Mouse (Mus musculus) stomach, postnatal 0 days (tissue): Measurements from ENCODE around the gene Ank3.

Source experiments
- CTCF ChIP-seq: IDR thresholded peaks from 2 replicates; pipeline ENCODE4 v1.5.1; 2016; ENCODE audit warnings: antibody characterized with exemption, low read depth, mild to moderate bottlenecking, moderate library complexity
- EP300 ChIP-seq: optimal IDR thresholded peaks from 2 replicates; pipeline ENCODE3; 2016; ENCODE audit warnings: antibody characterized with exemption

DNA sequence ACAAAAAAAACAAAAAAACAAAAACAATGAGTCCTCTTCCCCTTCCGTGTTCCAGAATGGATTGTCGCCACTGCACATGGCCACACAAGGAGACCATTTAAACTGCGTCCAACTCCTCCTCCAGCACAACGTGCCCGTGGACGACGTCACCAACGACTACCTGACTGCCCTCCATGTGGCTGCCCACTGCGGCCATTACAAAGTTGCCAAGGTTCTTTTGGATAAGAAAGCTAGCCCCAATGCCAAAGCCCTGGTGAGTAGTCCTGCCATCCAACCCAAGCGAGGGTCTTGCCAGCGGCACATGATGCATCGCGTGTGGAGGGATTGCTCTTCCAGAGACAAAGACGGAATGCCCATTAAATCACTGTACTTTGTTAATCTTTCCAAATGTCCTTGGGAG is 472.4 kb downstream of the Ank3 start:
- TF ChIP-seq EP300 (no peak), CTCF (no peak)
